Mouse (Mus musculus) erythroblast, embryonic 14.5 days (primary cell): ENCODE results near the gene Hoxa13.

ENCODE experiments used
- GATA1 ChIP-seq: IDR thresholded peaks from 2 replicates; pipeline ENCODE4 v1.6.1; 2012; ENCODE audit warnings: low read length, inconsistent platforms, mixed read lengths
- TAL1 ChIP-seq: IDR thresholded peaks from 3 replicates; pipeline ENCODE4 v1.6.1; 2012; ENCODE audit warnings: low read length, inconsistent platforms, mixed read lengths

- TF ChIP-seq TAL1 (no peak), GATA1 (no peak)
Measured at GRCm38 (mm10) chr6:52292328-52292727, 31.6 kb upstream of the Hoxa13 start.
